Mouse (Mus musculus) midbrain, embryonic 11.5 days (tissue): Measurements from ENCODE around the gene Rnase4. TPM values are rescaled to one million over a fixed set of nuclear protein-coding genes. Genes with fewer than 3 reads are reported as not detected.
A peak's percentile ranks its signal among the peaks of the same experiment; 100 is the strongest.

Experiments
- ATAC-seq: fragments of 200-750 bp; cut with Nextera tagmentation; 2 replicates; pipeline ENCODE4 v1.8.0; 2017; ENCODE audit warnings: moderate TSS enrichment, moderate library complexity; ENCODE audit not compliant: low FRiP score
- DNase-seq: peaks from one replicate; pipeline ENCODE4 v3.0.0; 2015; ENCODE audit warnings: low spot score; ENCODE audit errors: missing footprints
- H3K27ac ChIP-seq: fragments of 300-500 bp; sonication (generic); 2 replicates; pipeline ENCODE4 v1.5.1; 2014; ENCODE audit warnings: low read depth, low read length
- H3K27me3 ChIP-seq: fragments of 300-500 bp; sonication (generic); 2 replicates; pipeline ENCODE4 v1.6.1; 2014; ENCODE audit warnings: mild to moderate bottlenecking, low read length, moderate library complexity, mixed read lengths; ENCODE audit not compliant: control insufficient read depth, insufficient read depth
- H3K36me3 ChIP-seq: fragments of 300-500 bp; sonication (generic); 2 replicates; pipeline ENCODE4 v1.6.1; 2014; ENCODE audit warnings: mild to moderate bottlenecking, low read length, moderate library complexity, mixed read lengths; ENCODE audit not compliant: control insufficient read depth, insufficient read depth
- H3K4me1 ChIP-seq: fragments of 300-500 bp; sonication (generic); 2 replicates; pipeline ENCODE4 v1.6.1; 2014; ENCODE audit warnings: low read length; ENCODE audit not compliant: control insufficient read depth, insufficient read depth
- H3K4me2 ChIP-seq: fragments of 300-500 bp; sonication (generic); 2 replicates; pipeline ENCODE4 v1.6.1; 2014; ENCODE audit warnings: mild to moderate bottlenecking, moderate library complexity
- H3K4me3 ChIP-seq: fragments of 300-500 bp; sonication (generic); 2 replicates; pipeline ENCODE4 v1.5.1; 2014; ENCODE audit warnings: low read depth, low read length
- H3K9ac ChIP-seq: fragments of 300-500 bp; sonication (generic); 2 replicates; pipeline ENCODE4 v1.6.1; 2014; ENCODE audit warnings: low read length
- H3K9me3 ChIP-seq: fragments of 300-500 bp; sonication (generic); 2 replicates; pipeline ENCODE4 v1.6.1; 2016; ENCODE audit warnings: low read length; ENCODE audit not compliant: control insufficient read depth
- WGBS: fragments of 180-500 bp; shearing (Covaris S2); extraction: QIAGEN DNeasy Blood & Tissue Kit; methylation state at CpG from one replicate; pipeline ENCODE4 v1.1.7; 2014; 5-methylcytosine and 5-hydroxymethylcytosine counted together
- polyA plus RNA-seq: library from polyadenylated mRNA; unstranded; fragments of >200 nt; fragmentation: Nextera tagmentation; extraction: Ambion mirVana; gene quantifications from 2 replicates; pipeline ENCODE4 v1.2.1, GENCODE M21; 2014

Rnase4 gene
- polyA plus RNA-seq, 1 experiment from 2014 or later: 12.3 TPM

DNA sequence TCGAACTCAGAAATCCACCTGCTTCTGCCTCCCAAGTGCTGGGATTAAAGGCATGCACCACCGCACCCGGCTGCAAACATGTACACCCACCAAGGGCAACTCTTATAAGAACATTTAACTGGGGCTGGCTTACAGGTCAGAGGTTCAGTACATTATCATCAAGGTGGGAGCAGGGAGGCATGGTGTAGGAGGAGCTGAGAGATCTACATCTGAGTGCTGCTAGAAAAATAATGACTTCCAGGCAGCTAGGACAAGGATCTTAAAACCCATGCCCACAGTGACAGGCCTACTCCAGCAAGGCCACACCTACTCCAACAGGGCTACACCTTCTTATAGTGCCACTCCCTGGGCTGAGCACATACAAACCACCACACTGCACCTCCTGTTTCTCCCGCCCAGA lies 5.0 kb upstream of the Rnase4 start:
- Histone ChIP-seq H3K4me2 (no peak overlapping the region), H3K27ac (no peak overlapping the region), H3K4me1 (peaks cover 9% of the 10 kb centered on the region), H3K9me3 (no peaks in the 10 kb centered on the region), H3K9ac (no peak overlapping the region), H3K4me3 (no peak overlapping the region), H3K27me3 (no peaks in the 10 kb centered on the region), H3K36me3 (no peaks in the 10 kb centered on the region)
- no peak for ATAC-seq
- WGBS: 78% methylated on average over 4 of the region's 4 CpGs
- no peak for DNase-seq

GRCm38 (mm10) chr14:51087762-51088161 lies 3.1 kb upstream of the Rnase4 start:
- no peaks in the 10 kb centered on the region for H3K9me3 ChIP-seq
- DNase-seq (no peak), ATAC-seq (no peak)
- peak overlapping the region; percentile 51; the same call in 1 of the 2 replicates for H3K9ac ChIP-seq
- peak overlapping the region; percentile 66 for H3K4me2 ChIP-seq
- H3K4me1 ChIP-seq: peaks cover 9% of the 10 kb centered on the region
- no peaks in the 10 kb centered on the region for H3K36me3 ChIP-seq
- peak overlapping the region; percentile 52 for H3K4me3 ChIP-seq
- WGBS: 12% methylated on average over 9 of the region's 9 CpGs
- H3K27ac ChIP-seq: no peak overlapping the region
- H3K27me3 ChIP-seq: no peaks in the 10 kb centered on the region

- Histone ChIP-seq H3K4me3 (peak overlapping the region; percentile 52), H3K9me3 (no peaks in the 10 kb centered on the region), H3K4me1 (peaks cover 4% of the 10 kb centered on the region), H3K27ac (peak overlapping the region; percentile 5; the same call in 1 of the 2 replicates), H3K9ac (peak overlapping the region; percentile 51), H3K36me3 (no peaks in the 10 kb centered on the region), H3K27me3 (no peaks in the 10 kb centered on the region), H3K4me2 (peak overlapping the region; percentile 66)
- DNase-seq (peak; percentile 99), ATAC-seq (peak; percentile 43)
- under 1% methylated on average over 23 of the region's 23 CpGs for WGBS
Observed at GRCm38 (mm10) chr14:51088166-51088969, 2.5 kb upstream of the Rnase4 start.

- H3K4me1 ChIP-seq: no peaks in the 10 kb centered on the region
- ATAC-seq (peak; percentile 93), DNase-seq (peak; percentile 100)
- peak overlapping the region; percentile 62 for H3K9ac ChIP-seq
- peak overlapping the region; percentile 66 for H3K4me2 ChIP-seq
- H3K4me3 ChIP-seq: peak overlapping the region; percentile 52
- H3K9me3 ChIP-seq: no peaks in the 10 kb centered on the region
- H3K27ac ChIP-seq: peak overlapping the region; percentile 5; the same call in 1 of the 2 replicates
- H3K27me3 ChIP-seq: no peaks in the 10 kb centered on the region
- under 1% methylated on average over 34 of the region's 34 CpGs for WGBS
- H3K36me3 ChIP-seq: no peaks in the 10 kb centered on the region
Observed at GRCm38 (mm10) chr14:51088970-51089673, 1.8 kb upstream of the Rnase4 start.

DNA sequence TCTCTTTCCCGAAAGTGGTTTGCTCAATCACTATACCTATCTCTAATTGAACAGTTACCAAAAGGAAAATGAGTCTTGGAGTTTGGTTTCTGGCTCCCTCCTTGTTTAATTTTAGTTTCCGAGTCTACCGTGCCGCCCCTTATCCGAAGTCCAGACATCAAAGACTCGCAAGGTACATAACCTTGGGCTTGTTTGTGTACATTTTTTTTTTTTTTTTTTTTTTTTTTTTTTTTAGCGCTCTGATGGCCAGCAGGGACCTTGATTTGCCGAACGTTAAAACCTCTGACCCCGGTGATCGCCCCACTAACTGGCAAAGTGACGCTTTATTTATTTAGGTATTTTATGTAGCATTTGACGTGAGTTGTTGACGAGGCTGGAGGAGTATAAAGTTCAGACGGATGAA lies 1.2 kb upstream of the Rnase4 start:
- WGBS: 1% methylated on average over 15 of the region's 15 CpGs
- H3K4me2 ChIP-seq: peak overlapping the region; percentile 66
- DNase-seq (no peak), ATAC-seq (peak; percentile 26)
- H3K36me3 ChIP-seq: no peaks in the 10 kb centered on the region
- H3K4me3 ChIP-seq: peak overlapping the region; percentile 52
- H3K9ac ChIP-seq: peak overlapping the region; percentile 62
- H3K27ac ChIP-seq: peak overlapping the region; percentile 62; the same call in 1 of the 2 replicates
- H3K4me1 ChIP-seq: no peaks in the 10 kb centered on the region
- no peaks in the 10 kb centered on the region for H3K27me3 ChIP-seq
- no peaks in the 10 kb centered on the region for H3K9me3 ChIP-seq

GRCm38 (mm10) chr14:51090077-51090781 lies 648 bp upstream of the Rnase4 start:
- WGBS: 0% methylated on average over 27 of the region's 27 CpGs

DNA sequence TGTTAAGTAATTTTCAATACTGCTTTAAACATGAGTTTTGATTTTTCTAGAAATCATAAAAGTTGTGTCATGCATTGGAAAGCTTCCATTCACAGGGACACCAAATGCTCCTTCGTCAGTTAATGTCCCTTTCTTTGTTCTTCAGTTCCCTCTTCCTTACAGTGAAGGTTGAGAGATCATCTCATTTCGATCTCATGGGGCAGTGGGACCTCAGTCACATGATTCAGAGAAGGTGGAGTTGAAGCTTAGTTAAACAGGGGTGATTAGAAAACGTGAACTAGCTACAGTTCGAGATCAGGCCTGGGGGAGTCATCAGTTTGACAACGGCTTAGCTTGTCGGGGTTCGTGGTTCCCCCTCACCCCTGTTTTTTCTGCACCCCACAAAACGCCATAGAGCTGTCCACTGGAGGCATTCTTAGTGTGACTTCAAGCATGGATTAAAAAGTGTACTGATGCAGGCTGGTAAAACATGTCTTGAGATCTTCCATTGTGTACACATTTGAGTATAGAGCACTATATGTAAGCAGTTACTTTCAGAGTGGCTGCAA lies 1.3 kb downstream of the Rnase4 start:
- H3K36me3 ChIP-seq: no peaks in the 10 kb centered on the region
- no peak for DNase-seq
- no peak for ATAC-seq
- no peaks in the 10 kb centered on the region for H3K4me1 ChIP-seq
- H3K9me3 ChIP-seq: no peaks in the 10 kb centered on the region
- no peak overlapping the region for H3K9ac ChIP-seq
- H3K27me3 ChIP-seq: no peaks in the 10 kb centered on the region
- H3K27ac ChIP-seq: no peak overlapping the region
- H3K4me2 ChIP-seq: no peak overlapping the region
- 55% methylated on average over 8 of the region's 8 CpGs for WGBS
- no peak overlapping the region for H3K4me3 ChIP-seq

More at GRCm38 (mm10) chr14:51090077-51090781, 648 bp upstream of the Rnase4 start:
- Histone ChIP-seq H3K9me3 (no peaks in the 10 kb centered on the region), H3K4me2 (peak overlapping the region; percentile 66), H3K4me3 (peak overlapping the region; percentile 52), H3K9ac (peak overlapping the region; percentile 62), H3K27me3 (no peaks in the 10 kb centered on the region), H3K27ac (peak overlapping the region; percentile 62; the same call in 1 of the 2 replicates), H3K36me3 (no peaks in the 10 kb centered on the region), H3K4me1 (no peaks in the 10 kb centered on the region)
- peak; percentile 99 for DNase-seq
- peak; percentile 63 for ATAC-seq

- no peaks in the 10 kb centered on the region for H3K36me3 ChIP-seq
- no peak overlapping the region for H3K27ac ChIP-seq
- H3K4me2 ChIP-seq: no peak overlapping the region
- no peaks in the 10 kb centered on the region for H3K9me3 ChIP-seq
- H3K4me3 ChIP-seq: no peak overlapping the region
- no peak for ATAC-seq
- 42% methylated on average over 3 of the region's 3 CpGs for WGBS
- no peaks in the 10 kb centered on the region for H3K4me1 ChIP-seq
- H3K27me3 ChIP-seq: no peaks in the 10 kb centered on the region
- H3K9ac ChIP-seq: no peak overlapping the region
- DNase-seq: no peak
Observed at GRCm38 (mm10) chr14:51093496-51093895, 2.6 kb downstream of the Rnase4 start.
